Mouse (Mus musculus): ENCODE measurements around the gene Srpk1.

DNA sequence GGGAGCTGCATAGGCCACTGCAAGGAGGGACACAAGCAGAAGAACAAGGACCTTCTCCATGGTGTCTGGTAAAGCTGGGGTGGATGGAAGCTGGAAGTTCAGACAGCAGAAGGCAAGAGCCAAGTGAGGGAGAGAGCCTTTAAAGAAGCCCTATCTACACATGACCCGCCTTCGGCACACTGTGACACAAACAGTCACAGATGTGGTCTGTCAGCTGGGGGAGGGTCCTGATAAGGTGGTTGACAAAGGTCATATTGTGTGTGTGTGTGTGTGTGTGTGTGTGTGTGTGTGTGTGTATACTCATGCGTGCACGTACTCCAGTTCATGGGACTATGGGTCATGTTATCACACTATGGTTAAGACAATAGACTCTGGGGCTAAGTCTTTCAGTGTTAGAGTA, 61.9 kb downstream of the Srpk1 start, which contains the start of gene Clps:
- TF ChIP-seq MAFK (IDR thresholded peaks at IDR 0.05; ENCODE audit: borderline replicate concordance, low read depth, low read length) (no peak), CTCF (IDR thresholded peaks at IDR 0.05 in 2 of 3, conservative IDR thresholded peaks at IDR 0.05 in 1 of 3; ENCODE audit: control insufficient read depth in 1 of 3, insufficient read depth in 1 of 3, low read depth in 2 of 3, low read length in 3 of 3, poor library complexity in 1 of 3, severe bottlenecking in 1 of 3) (no peak), TBP (IDR thresholded peaks at IDR 0.05; ENCODE audit: low read depth, low read length) (no peak), GATA1 (IDR thresholded peaks at IDR 0.05; ENCODE audit: low read depth, low read length) (no peak), ZNF384 (IDR thresholded peaks at IDR 0.05; ENCODE audit: low read depth, low read length) (no peak), TAL1 (IDR thresholded peaks at IDR 0.05; ENCODE audit: low read length) (no peak), POLR2A (IDR thresholded peaks at IDR 0.05; ENCODE audit: control insufficient read depth in 1 of 2, insufficient read depth in 1 of 2, low read depth in 1 of 2, low read length in 2 of 2, poor library complexity in 1 of 2) (no peak), MAX (IDR thresholded peaks at IDR 0.05; ENCODE audit: low read length) (no peak)

Data from MEL (cell line).